Mouse (Mus musculus): ENCODE measurements around the gene Krt81. TPM values are rescaled to one million over a fixed set of nuclear protein-coding genes. Genes with fewer than 3 reads are reported as not detected.

Gene Krt81
- polyA plus RNA-seq, 1 experiment from 2014 or later: not detected

DNA sequence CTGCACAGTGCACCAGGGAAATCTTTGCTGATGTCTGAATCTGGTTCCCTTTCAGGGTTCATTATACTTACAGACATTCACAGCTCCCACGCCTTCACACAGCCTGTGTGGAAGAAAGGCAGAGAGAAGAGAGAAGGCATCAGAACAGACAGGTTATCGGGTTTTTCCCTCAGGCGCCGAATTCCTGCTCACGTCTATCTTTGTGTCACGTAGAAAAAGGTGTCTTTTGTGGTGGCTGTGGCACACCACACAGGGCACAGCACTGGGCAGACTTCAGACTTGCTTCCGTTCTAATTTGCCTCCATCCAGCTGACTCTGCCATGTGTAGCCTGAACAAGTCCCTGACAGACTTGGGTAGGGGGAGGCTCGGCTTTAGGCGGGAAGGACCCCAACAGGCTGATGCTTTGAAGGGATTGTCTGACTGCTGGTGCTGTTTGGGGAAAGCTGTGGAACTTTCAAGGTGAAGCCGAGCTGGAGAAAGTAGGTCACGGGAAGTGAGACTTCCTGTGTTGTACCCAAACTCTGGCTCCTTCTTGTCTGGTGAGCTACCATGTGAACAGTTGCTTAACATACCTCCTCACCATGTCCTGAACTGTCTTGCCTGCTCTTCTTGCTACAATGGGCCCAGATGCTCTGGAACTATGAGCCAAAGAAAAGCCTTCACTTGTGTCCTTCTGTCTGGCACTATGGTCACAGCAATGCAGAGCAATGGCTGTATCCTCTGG, 22.5 kb upstream of the Krt81 start:
- 73% methylated on average over 11 of the region's 11 CpGs for WGBS
- H3K4me3 ChIP-seq (ENCODE audit: low read length): no peak overlapping the region
- ATAC-seq (ENCODE audit: low FRiP score, low TSS enrichment): no peak
- H3K4me1 ChIP-seq (ENCODE audit: insufficient read depth, low read length): peaks cover 4% of the 10 kb centered on the region; the same call in 1 of the 2 replicates
- H3K36me3 ChIP-seq (ENCODE audit: insufficient read depth, low read length): no peaks in the 10 kb centered on the region
- no peaks in the 10 kb centered on the region for H3K27me3 ChIP-seq (ENCODE audit: insufficient read depth, low read length)
- H3K4me2 ChIP-seq (replicated peaks; ENCODE audit: low read depth, low read length): no peak overlapping the region
- H3K9ac ChIP-seq (replicated peaks; ENCODE audit: low read length): no peak overlapping the region
- H3K9me3 ChIP-seq (ENCODE audit: low read length): no peaks in the 10 kb centered on the region
- H3K27ac ChIP-seq (ENCODE audit: low read length): no peak overlapping the region

DNA sequence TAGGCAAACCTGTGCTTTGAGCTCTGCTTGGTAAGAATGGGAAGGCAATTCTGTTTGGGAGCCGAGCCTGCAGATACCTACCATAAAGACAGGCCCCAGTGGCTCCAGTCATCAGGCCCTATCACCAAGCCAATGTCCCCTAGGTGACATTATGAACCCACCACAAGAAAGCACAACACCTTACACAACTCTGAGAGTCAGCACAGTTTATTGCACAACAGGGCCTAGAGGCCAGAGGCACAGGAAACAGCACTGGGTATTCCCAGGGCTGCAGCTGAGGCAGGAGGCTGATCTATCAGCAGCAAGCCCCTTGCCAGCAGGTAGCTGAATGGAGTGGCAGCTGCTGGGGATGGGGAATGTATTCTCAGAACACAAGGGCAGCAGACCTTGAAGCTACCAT, 21.4 kb upstream of the Krt81 start:
- no peak for ATAC-seq (ENCODE audit: low FRiP score, low TSS enrichment)
- Histone ChIP-seq H3K27ac (ENCODE audit: low read length) (no peak overlapping the region), H3K36me3 (ENCODE audit: insufficient read depth, low read length) (no peaks in the 10 kb centered on the region), H3K4me3 (ENCODE audit: low read length) (no peak overlapping the region), H3K27me3 (ENCODE audit: insufficient read depth, low read length) (no peaks in the 10 kb centered on the region), H3K9ac (replicated peaks; ENCODE audit: low read length) (no peak overlapping the region), H3K4me2 (replicated peaks; ENCODE audit: low read depth, low read length) (no peak overlapping the region), H3K4me1 (ENCODE audit: insufficient read depth, low read length) (peaks cover 4% of the 10 kb centered on the region; the same call in 1 of the 2 replicates), H3K9me3 (ENCODE audit: low read length) (no peaks in the 10 kb centered on the region)
- WGBS: 47% methylated on average over 1 of the region's 1 CpGs

DNA sequence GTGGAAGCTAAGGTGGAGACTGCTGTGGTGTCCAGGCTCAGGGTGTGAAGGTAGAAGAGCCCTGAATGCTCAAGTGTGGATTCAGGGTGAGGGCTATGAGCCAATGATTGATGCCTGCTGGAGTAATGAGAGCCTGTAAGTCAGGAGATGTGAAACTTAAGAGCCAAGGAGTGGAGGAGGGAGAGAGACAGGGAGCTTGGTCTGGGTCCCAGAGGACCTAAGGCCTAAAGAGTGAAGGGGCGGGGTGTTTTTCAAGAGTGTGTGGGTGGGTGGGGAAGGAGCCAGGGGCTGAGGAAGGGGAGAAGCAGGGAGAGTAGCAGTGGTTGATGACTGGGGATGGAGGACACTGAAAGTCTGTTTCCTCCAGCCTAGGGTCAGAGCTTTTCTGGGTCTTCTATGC, 20.1 kb upstream of the Krt81 start:
- Histone ChIP-seq H3K9me3 (ENCODE audit: low read length) (no peaks in the 10 kb centered on the region), H3K4me3 (ENCODE audit: low read length) (no peak overlapping the region)
- no peak for ATAC-seq (ENCODE audit: low FRiP score, low TSS enrichment)

DNA sequence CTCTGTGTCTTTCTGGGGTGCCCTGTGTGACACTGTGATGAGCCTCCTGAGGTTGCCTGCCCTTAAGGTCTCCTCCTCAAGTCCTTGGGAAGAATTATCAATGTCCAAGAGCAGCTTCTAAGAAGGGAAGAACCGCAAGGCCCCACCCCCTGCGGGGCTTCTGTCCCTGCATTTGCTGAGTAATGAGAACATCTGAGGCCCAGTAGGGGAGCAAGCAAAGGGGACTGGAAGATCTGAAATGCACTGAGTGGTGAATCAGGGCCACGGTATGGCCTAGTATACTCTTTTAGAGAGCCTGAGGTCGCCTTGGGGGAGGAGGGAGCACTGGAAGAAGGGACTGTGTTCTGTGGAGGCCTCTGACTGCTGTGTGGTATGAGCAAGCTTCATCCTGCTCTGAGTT, 18.5 kb upstream of the Krt81 start:
- Histone ChIP-seq H3K36me3 (ENCODE audit: insufficient read depth, low read length) (no peaks in the 10 kb centered on the region), H3K4me3 (ENCODE audit: low read length) (no peak overlapping the region), H3K27ac (ENCODE audit: low read length) (no peak overlapping the region), H3K4me2 (replicated peaks; ENCODE audit: low read depth, low read length) (no peak overlapping the region), H3K9ac (replicated peaks; ENCODE audit: low read length) (no peak overlapping the region), H3K27me3 (ENCODE audit: insufficient read depth, low read length) (peaks cover 6% of the 10 kb centered on the region; the same call in 1 of the 2 replicates), H3K4me1 (ENCODE audit: insufficient read depth, low read length) (peaks cover 14% of the 10 kb centered on the region; the same call in 1 of the 2 replicates), H3K9me3 (ENCODE audit: low read length) (no peaks in the 10 kb centered on the region)
- WGBS: 46% methylated on average over 4 of the region's 4 CpGs
- no peak for ATAC-seq (ENCODE audit: low FRiP score, low TSS enrichment)

More for the DNA sequence above, 20.1 kb upstream of the Krt81 start:
- Histone ChIP-seq H3K4me1 (ENCODE audit: insufficient read depth, low read length) (peaks cover 14% of the 10 kb centered on the region; the same call in 1 of the 2 replicates), H3K4me2 (replicated peaks; ENCODE audit: low read depth, low read length) (no peak overlapping the region), H3K27ac (ENCODE audit: low read length) (no peak overlapping the region), H3K27me3 (ENCODE audit: insufficient read depth, low read length) (peaks cover 5% of the 10 kb centered on the region; the same call in 1 of the 2 replicates), H3K9ac (replicated peaks; ENCODE audit: low read length) (no peak overlapping the region), H3K36me3 (ENCODE audit: insufficient read depth, low read length) (no peaks in the 10 kb centered on the region)
- WGBS: 56% methylated on average over 1 of the region's 1 CpGs

DNA sequence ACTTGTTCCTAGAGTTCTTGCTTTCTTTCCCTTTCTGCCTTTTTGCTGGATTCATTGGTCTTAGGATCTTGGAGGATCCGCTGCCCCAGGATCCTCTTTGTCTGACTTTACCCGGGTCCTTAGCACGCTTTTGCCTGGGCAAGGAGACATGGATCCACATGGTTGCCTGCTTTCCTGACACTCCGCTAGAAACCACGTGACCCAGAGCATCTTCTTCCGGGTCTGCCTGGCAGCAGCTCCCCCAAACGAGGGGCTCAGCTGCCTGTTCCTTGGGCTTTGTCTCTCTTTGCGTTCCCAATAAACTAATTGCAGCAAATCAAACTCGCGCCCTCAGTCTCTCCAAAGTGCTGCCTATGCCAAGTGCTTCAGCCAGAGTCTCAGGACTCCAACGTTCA, 16.1 kb upstream of the Krt81 start:
- no peaks in the 10 kb centered on the region for H3K9me3 ChIP-seq (ENCODE audit: low read length)
- H3K4me3 ChIP-seq (ENCODE audit: low read length): peak overlapping the region; percentile 29
- WGBS: 26% methylated on average over 11 of the region's 11 CpGs
- H3K27ac ChIP-seq (ENCODE audit: low read length): no peak overlapping the region
- peaks cover 6% of the 10 kb centered on the region; the same call in 1 of the 2 replicates for H3K27me3 ChIP-seq (ENCODE audit: insufficient read depth, low read length)
- peaks cover 14% of the 10 kb centered on the region; the same call in 1 of the 2 replicates for H3K4me1 ChIP-seq (ENCODE audit: insufficient read depth, low read length)
- 0 out of 2 replicates have a peak overlapping the region, but pooled peaks have one; percentile 1 for H3K9ac ChIP-seq (replicated peaks; ENCODE audit: low read length)
- peak overlapping the region; percentile 51 for H3K4me2 ChIP-seq (replicated peaks; ENCODE audit: low read depth, low read length)
- no peak for ATAC-seq (ENCODE audit: low FRiP score, low TSS enrichment)
- no peaks in the 10 kb centered on the region for H3K36me3 ChIP-seq (ENCODE audit: insufficient read depth, low read length)

DNA sequence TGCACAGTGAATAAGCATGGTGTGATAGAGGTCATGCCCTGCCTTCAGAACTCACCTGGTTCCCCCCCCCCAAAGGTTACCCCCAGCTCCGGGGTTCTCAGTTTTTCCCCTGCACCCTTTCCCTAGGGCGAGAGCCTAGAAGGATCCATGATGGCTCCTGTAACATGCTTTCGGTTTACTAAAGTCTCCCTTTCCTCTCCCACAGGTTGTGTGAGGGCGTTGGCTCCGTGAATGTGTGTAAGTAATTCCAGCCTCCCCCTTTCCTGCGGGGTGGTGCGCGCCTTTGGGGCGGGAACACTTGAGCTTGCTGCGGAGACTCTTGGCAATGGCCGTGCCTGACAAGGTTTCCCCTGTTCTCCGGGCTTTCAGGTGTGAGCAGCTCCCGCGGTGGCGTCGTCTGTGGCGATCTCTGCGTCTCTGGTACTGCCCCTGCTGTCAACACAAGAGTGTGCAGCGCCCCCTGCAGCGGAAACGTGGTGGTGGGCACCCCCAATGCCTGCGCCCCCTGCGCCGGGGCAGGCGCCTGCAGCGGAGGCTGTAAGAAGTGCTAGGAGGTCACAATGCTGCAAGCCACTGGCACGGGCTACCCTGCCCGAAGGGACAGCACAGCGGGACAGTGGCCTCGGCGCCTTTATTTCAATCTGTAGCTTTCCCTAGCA, 15.6 kb upstream of the Krt81 start:
- Histone ChIP-seq H3K27ac (ENCODE audit: low read length) (no peak overlapping the region), H3K4me3 (ENCODE audit: low read length) (peak overlapping the region; percentile 29), H3K9ac (replicated peaks; ENCODE audit: low read length) (peak overlapping the region; percentile 1; the same call in 1 of the 2 replicates), H3K36me3 (ENCODE audit: insufficient read depth, low read length) (no peaks in the 10 kb centered on the region), H3K4me1 (ENCODE audit: insufficient read depth, low read length) (peaks cover 14% of the 10 kb centered on the region; the same call in 1 of the 2 replicates), H3K27me3 (ENCODE audit: insufficient read depth, low read length) (peaks cover 6% of the 10 kb centered on the region; the same call in 1 of the 2 replicates), H3K4me2 (replicated peaks; ENCODE audit: low read depth, low read length) (peak overlapping the region; percentile 51), H3K9me3 (ENCODE audit: low read length) (no peaks in the 10 kb centered on the region)
- WGBS: 8% methylated on average over 31 of the region's 31 CpGs
- peak; percentile 41; the same call in 1 of the 2 replicates for ATAC-seq (ENCODE audit: low FRiP score, low TSS enrichment)

DNA sequence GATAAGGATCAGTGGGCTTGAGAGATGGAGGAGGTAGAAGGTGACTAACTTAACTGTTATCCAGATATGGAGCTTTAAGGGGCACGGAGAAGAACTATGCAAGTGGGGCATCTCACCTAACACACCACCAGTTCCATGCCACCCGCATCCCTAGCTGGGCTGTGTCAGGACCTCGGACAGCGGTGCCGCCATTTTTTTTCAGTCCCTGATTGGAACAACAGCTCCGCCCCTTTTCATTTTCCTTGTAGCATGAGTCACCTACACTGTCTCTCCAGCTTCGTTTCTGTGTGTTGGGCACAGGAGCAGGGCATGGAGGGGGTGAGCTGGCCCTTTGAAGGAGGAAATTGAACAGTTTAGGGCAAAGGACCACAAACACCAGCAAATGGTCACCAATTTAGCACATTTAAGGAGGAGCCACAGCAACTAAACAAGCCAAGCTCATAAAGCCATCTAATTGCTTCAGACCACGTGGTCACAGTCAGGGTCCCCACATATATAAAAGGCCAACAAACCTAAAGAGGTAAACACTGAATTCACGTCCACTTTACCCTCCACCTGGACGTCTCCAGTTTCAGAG, 9.5 kb upstream of the Krt81 start, which contains the start of gene Krt86:
TSS of gene Krt86 (plus strand) at position 527 of the 577 bp plus-strand sequence.
- ATAC-seq (ENCODE audit: low FRiP score, low TSS enrichment): no peak
- Histone ChIP-seq H3K4me2 (replicated peaks; ENCODE audit: low read depth, low read length) (no peak within 1 kb of the TSS), H3K27me3 (ENCODE audit: insufficient read depth, low read length) (no peaks in the 10 kb centered on the region), H3K9me3 (ENCODE audit: low read length) (no peaks in the 10 kb centered on the region), H3K27ac (ENCODE audit: low read length) (no peak within 1 kb of the TSS), H3K4me1 (ENCODE audit: insufficient read depth, low read length) (no peaks in the 10 kb centered on the region), H3K9ac (replicated peaks; ENCODE audit: low read length) (no peak within 1 kb of the TSS), H3K4me3 (ENCODE audit: low read length) (no peak within 1 kb of the TSS), H3K36me3 (ENCODE audit: insufficient read depth, low read length) (no peaks in the 10 kb centered on the region)
- WGBS: 17% methylated on average over 10 of the region's 10 CpGs

DNA sequence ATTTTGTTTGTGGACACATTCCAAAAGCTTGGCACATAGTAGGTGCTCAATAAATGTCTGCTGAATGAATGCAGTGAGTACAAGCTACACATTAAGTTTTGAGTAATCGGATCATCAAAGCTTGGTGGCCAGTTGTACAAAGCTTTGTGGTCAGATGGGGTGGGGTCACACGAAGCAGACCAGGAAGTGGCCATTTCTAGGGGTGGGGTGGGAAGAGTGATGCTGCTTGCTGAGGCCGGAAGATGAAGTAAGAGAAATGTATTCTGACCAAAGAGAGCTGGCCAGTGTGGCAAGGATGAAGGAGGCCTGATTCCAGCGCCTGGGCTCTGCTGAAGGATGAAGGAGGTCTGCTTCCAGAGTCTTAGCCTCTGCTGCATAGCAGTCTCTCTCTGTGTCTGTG, 5.5 kb upstream of the Krt81 start:
- Histone ChIP-seq H3K36me3 (ENCODE audit: insufficient read depth, low read length) (no peaks in the 10 kb centered on the region), H3K27ac (ENCODE audit: low read length) (no peak overlapping the region), H3K9ac (replicated peaks; ENCODE audit: low read length) (no peak overlapping the region), H3K27me3 (ENCODE audit: insufficient read depth, low read length) (no peaks in the 10 kb centered on the region), H3K4me1 (ENCODE audit: insufficient read depth, low read length) (no peaks in the 10 kb centered on the region), H3K9me3 (ENCODE audit: low read length) (no peaks in the 10 kb centered on the region), H3K4me3 (ENCODE audit: low read length) (no peak overlapping the region), H3K4me2 (replicated peaks; ENCODE audit: low read depth, low read length) (no peak overlapping the region)
- no peak for ATAC-seq (ENCODE audit: low FRiP score, low TSS enrichment)
- 86% methylated on average over 4 of the region's 4 CpGs for WGBS

DNA sequence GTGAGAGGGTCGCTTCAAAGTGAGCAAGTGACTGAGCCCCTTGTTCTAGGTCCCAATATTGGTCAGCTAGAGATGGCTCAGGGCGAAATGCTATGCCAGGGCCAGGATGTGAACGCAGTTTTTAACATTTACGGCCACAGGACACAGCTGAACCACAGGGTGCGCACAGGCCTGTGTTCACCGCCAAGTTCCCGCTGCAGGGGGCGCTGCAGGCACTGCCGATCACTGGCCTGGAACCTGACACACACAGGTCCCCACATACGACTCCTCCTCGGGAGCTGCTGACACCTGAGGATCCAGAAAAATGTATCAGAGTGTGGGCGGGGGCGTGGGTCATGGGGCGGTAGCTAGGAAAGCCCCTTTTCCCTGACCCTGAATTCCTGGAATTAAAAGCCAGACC, 4.3 kb downstream of the Krt81 start:
- no peak for ATAC-seq (ENCODE audit: low FRiP score, low TSS enrichment)
- 65% methylated on average over 14 of the region's 14 CpGs for WGBS
- Histone ChIP-seq H3K9ac (replicated peaks; ENCODE audit: low read length) (no peak overlapping the region), H3K9me3 (ENCODE audit: low read length) (peaks cover 3% of the 10 kb centered on the region; the same call in 1 of the 2 replicates), H3K4me1 (ENCODE audit: insufficient read depth, low read length) (no peaks in the 10 kb centered on the region), H3K27me3 (ENCODE audit: insufficient read depth, low read length) (no peaks in the 10 kb centered on the region), H3K36me3 (ENCODE audit: insufficient read depth, low read length) (no peaks in the 10 kb centered on the region), H3K4me2 (replicated peaks; ENCODE audit: low read depth, low read length) (no peak overlapping the region), H3K27ac (ENCODE audit: low read length) (no peak overlapping the region), H3K4me3 (ENCODE audit: low read length) (no peak overlapping the region)

All from kidney, embryonic 16.5 days (tissue).